Mouse (Mus musculus) thymus, postnatal 10 days (tissue): ENCODE results near the gene Wfikkn2.
A peak's percentile ranks its signal among the peaks of the same experiment; 100 is the strongest.
"Not testable (repeated sequence)": the region's sequence is repeated elsewhere in the genome, so short reads cannot be mapped to it uniquely, and the experiment has no call there.

ENCODE experiments used
- DNase-seq, 2 experiments: peaks; one replicate each; pipeline ENCODE4 v3.0.0; 2021; ENCODE audit warnings: low spot score in 2 of 2

Wfikkn2 gene

GRCm38 (mm10) chr11:94245955-94246788 is at the start of gene Wfikkn2:
TSS of gene Wfikkn2 (minus strand) at chr11:94246005.
- DNase-seq, result no peak

- no peak for DNase-seq
Observed at GRCm38 (mm10) chr11:94294996-94295845, 49.4 kb upstream of the Wfikkn2 start.

GRCm38 (mm10) chr11:94290062-94290740 is 44.4 kb upstream of the Wfikkn2 start:
- DNase-seq, result no peak

- no peak for DNase-seq
Observed at GRCm38 (mm10) chr11:94287105-94287504, 41.3 kb upstream of the Wfikkn2 start.

- DNase-seq, result no peak
Observed at GRCm38 (mm10) chr11:94285886-94286574, 40.2 kb upstream of the Wfikkn2 start.

DNA sequence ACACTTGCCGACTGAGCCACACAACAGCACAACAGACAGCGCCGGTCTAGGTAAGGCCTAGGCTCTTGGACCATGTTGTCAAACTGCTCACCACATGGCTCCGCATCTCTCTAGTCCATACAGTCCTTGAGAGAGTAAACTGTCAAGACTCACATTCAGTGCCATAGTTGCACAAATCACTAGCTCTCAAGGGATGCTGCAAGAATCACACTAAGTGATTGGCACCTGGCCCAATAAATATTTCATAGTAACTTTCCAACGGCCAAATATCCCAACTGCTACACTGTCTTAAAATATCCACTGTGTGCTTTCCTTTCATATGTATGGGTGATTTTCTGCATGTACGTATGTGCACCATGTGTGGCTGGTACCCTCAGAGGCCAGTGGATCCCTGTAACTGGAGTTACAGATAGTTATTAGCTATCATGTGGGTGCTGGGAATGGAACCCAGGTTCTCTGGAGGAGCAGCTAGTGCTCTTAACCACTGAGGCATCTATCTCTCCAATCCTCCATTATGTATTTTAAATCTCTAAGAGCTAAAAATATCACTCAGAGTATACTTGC is 37.8 kb upstream of the Wfikkn2 start:
- no peak for DNase-seq

GRCm38 (mm10) chr11:94282291-94282690 is 36.5 kb upstream of the Wfikkn2 start:
- DNase-seq, result no peak

DNA sequence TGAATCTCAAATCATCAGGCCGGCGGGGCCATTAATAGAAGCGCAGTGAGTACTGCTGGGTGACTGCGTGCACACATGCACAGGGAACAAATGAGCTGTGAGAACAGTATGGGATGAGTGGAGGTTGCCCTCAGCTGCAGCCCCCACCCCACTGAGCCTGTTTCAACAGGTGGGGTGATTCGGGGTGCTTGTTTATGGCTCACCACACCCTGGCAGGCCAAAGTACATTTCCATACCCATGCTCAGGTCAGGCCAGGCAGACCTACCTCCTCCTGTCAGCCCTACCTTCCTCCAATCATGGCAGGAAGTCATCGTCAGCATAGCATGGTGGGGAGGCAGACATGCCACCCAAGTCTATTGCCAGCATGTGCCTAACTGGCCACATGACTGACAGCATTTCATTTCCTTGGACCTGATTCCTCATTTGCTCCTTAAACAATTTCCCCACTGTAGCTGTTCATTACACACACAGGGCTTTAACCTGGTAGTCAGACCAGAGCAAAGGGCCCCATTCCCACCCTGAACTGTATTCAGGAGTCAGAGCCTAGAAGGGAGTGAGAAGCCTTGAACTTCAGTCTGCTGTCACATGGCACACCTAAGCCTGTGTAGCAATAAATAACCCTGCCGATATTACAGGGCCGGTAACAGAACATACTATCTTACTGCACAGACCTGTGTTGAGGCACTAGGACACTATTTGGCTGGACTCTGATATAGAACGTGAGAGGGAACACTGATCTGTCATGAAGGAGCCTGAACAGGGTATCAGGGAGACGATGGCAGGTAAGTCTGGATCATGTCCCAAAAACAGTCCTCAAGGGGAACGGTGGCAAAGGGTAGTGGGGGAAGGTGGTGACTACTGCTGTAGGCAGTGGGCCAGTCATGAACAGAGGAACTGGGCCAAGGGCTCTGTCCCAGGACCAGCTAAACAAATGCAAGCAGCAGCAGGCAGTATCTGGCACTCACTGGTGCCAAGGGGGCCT is 35.7 kb upstream of the Wfikkn2 start, which contains the start of gene Gm21885:
Gene Gm21885, plus strand, starts transcription at position 675 of the 983 bp plus-strand sequence.
- DNase-seq, result no peak

DNA sequence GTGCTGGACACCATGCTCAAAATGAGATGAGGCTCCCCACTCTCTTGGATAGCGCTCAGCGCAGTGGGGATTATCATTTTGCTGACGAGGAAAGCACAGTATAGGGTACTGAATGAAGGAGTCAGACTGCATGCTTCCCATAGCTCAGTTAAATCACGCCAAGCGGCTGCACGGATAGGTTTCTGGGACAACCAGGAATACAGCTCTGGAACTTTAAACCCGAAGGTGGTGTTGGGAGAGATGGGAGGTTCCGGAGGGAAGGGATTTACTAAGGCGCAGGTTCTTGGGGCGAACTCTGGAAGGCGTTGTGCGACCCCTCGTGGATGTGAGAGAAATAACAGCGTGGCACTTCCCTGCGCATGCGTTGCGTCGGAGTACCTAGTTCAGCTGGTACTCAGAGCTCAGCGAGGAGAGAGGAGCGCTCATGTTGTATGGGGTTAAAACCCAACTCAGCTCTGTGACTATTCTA is 31.1 kb upstream of the Wfikkn2 start:
- DNase-seq, result peak; percentile 34 to 75

DNA sequence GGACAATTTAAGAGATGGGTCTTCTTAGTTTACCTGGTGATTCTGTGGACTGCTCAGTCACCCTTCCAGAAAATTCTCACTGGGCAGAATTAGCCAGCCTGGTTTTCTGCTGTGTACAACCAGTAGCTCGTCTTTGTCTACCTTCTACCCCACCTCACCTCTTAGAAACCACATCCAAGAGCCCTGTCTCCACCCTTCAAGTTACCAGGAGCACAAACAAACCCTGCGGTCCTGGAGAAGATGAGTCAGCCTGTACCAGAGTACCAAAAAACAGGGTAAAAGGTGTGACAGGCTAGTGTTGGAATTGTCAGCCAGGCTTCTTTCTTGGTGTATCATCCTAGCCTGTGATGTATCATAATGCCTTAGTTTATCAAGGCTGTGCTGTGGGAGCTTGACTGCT is 29.9 kb upstream of the Wfikkn2 start:
- no peak for DNase-seq

DNA sequence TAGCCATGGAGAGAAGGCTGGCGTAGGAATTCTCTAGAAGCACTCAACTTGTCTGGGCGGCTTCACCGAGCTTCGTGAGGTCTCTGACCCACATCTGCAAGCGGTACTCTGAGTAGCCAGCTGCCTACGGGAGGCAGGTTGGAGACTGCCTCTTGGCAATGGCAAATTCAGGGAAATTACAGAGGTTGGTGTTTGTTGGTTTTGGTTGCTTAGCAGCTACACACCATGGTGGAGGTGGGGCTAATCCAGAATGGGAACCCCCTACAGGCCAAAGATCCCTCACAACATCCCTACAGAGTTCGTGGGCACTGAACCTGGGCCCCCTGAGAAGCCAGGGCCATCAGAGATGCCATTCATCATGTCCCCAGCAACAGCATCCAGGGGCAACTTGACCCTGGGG is 29.4 kb upstream of the Wfikkn2 start:
- DNase-seq, result no peak

GRCm38 (mm10) chr11:94274206-94274867 is 28.5 kb upstream of the Wfikkn2 start:
- DNase-seq, result no peak

- no peak for DNase-seq
Observed at GRCm38 (mm10) chr11:94272960-94273927, 27.4 kb upstream of the Wfikkn2 start.

- no peak for DNase-seq
Observed at GRCm38 (mm10) chr11:94271015-94271414, 25.2 kb upstream of the Wfikkn2 start.

DNA sequence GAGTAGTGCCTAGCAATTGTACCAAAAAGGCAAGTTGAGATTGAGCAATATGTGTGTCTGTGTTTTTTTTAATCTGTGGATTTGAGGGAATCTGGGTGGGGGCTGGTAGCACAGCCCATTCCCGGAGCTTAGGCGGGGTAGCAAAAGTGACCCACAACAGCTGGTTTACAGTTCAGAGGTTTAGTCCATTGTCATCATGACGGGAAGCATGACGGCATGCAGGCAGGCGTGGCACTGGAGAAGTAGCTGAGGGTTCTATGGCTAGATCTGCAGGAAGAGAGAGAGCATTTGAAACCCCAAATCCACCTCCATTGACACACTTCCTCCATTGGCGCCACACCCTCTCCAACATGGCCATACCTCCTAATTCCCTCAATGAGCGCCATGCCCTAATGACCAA is 24.1 kb upstream of the Wfikkn2 start:
- no peak for DNase-seq

- DNase-seq, result no peak
Observed at GRCm38 (mm10) chr11:94268761-94269160, 23.0 kb upstream of the Wfikkn2 start.

- DNase-seq, result not testable (repeated sequence)
Observed at GRCm38 (mm10) chr11:94266155-94266554, 20.4 kb upstream of the Wfikkn2 start.
